Mouse (Mus musculus) hindbrain, embryonic 10.5 days (tissue): Measurements from ENCODE around the gene Gatb. TPM values are rescaled to one million over a fixed set of nuclear protein-coding genes. Genes with fewer than 3 reads are reported as not detected.

Experiments
- DNase-seq: peaks from one replicate; pipeline ENCODE4 v3.0.0-alpha.2; 2017; ENCODE audit warnings: low spot score
- H3K27ac ChIP-seq: fragments of 300-500 bp; sonication (generic); 2 replicates; pipeline ENCODE4 v1.5.1; 2016; ENCODE audit warnings: mild to moderate bottlenecking, moderate library complexity
- H3K27me3 ChIP-seq: fragments of 300-500 bp; sonication (generic); 2 replicates; pipeline ENCODE4 v1.6.1; 2016; ENCODE audit warnings: mild to moderate bottlenecking; ENCODE audit not compliant: poor library complexity, insufficient read depth, severe bottlenecking
- H3K36me3 ChIP-seq: fragments of 300-500 bp; sonication (generic); 2 replicates; pipeline ENCODE4 v1.6.1; 2016; ENCODE audit warnings: mild to moderate bottlenecking, moderate library complexity
- H3K4me1 ChIP-seq: fragments of 300-500 bp; sonication (generic); replicated peaks from 2 replicates; pipeline ENCODE4 v1.6.1; 2016; ENCODE audit warnings: mild to moderate bottlenecking
- H3K4me3 ChIP-seq: fragments of 300-500 bp; sonication (generic); 2 replicates; pipeline ENCODE4 v1.5.1; 2016; ENCODE audit warnings: mild to moderate bottlenecking, moderate library complexity
- H3K9me3 ChIP-seq: fragments of 300-500 bp; sonication (generic); 2 replicates; pipeline ENCODE4 v1.6.1; 2016; ENCODE audit warnings: mild to moderate bottlenecking, moderate library complexity
- WGBS: fragments of 180-500 bp; shearing (Covaris S2); methylation state at CpG from one replicate; pipeline ENCODE4 v1.1.7; 2016; 5-methylcytosine and 5-hydroxymethylcytosine counted together
- polyA plus RNA-seq: library from polyadenylated mRNA; unstranded; fragments of >200 nt; fragmentation: Nextera tagmentation; extraction: Ambion mirVana; gene quantifications from 2 replicates; pipeline ENCODE4 v1.2.1, GENCODE M21; 2016

Gatb gene
- polyA plus RNA-seq, 1 experiment from 2014 or later = 23.2 TPM

- H3K4me3 ChIP-seq = no peak overlapping the region
- WGBS = 90% methylated on average over 3 of the region's 3 CpGs
- DNase-seq = no peak
- peaks cover 4% of the 10 kb centered on the region for H3K4me1 ChIP-seq
- peaks cover 9% of the 10 kb centered on the region for H3K36me3 ChIP-seq
- no peak overlapping the region for H3K27ac ChIP-seq
- H3K27me3 ChIP-seq = no peaks in the 10 kb centered on the region
- no peaks in the 10 kb centered on the region for H3K9me3 ChIP-seq
These were observed 33.0 kb downstream of the Gatb start for GRCm38 (mm10) chr3:85606912-85607311.

- Histone ChIP-seq H3K27ac (no peak overlapping the region), H3K4me3 (no peak overlapping the region), H3K27me3 (no peaks in the 10 kb centered on the region), H3K4me1 (no peaks in the 10 kb centered on the region), H3K36me3 (peaks cover 10% of the 10 kb centered on the region), H3K9me3 (no peaks in the 10 kb centered on the region)
- DNase-seq = no peak
- 93% methylated on average over 2 of the region's 2 CpGs for WGBS
These were observed 33.8 kb downstream of the Gatb start for GRCm38 (mm10) chr3:85607753-85608152.

- no peak for DNase-seq
- H3K9me3 ChIP-seq = no peaks in the 10 kb centered on the region
- no peak overlapping the region for H3K27ac ChIP-seq
- 86% methylated on average over 1 of the region's 1 CpGs for WGBS
- H3K36me3 ChIP-seq = peaks cover 53% of the 10 kb centered on the region
- H3K4me3 ChIP-seq = no peak overlapping the region
- H3K4me1 ChIP-seq = no peaks in the 10 kb centered on the region
- H3K27me3 ChIP-seq = no peaks in the 10 kb centered on the region
These were observed 42.5 kb downstream of the Gatb start for GRCm38 (mm10) chr3:85616389-85616788.

- no peak overlapping the region for H3K4me3 ChIP-seq
- peaks cover 47% of the 10 kb centered on the region for H3K36me3 ChIP-seq
- WGBS = 82% methylated on average over 6 of the region's 6 CpGs
- H3K9me3 ChIP-seq = no peaks in the 10 kb centered on the region
- DNase-seq = no peak
- no peaks in the 10 kb centered on the region for H3K4me1 ChIP-seq
- H3K27ac ChIP-seq = no peak overlapping the region
- H3K27me3 ChIP-seq = no peaks in the 10 kb centered on the region
These were observed 45.0 kb downstream of the Gatb start for GRCm38 (mm10) chr3:85618885-85619284.

GRCm38 (mm10) chr3:85619345-85619744 lies 45.4 kb downstream of the Gatb start:
- H3K36me3 ChIP-seq = peaks cover 47% of the 10 kb centered on the region
- no peak overlapping the region for H3K27ac ChIP-seq
- no peaks in the 10 kb centered on the region for H3K9me3 ChIP-seq
- no peaks in the 10 kb centered on the region for H3K4me1 ChIP-seq
- 83% methylated on average over 5 of the region's 5 CpGs for WGBS
- DNase-seq = no peak
- H3K4me3 ChIP-seq = no peak overlapping the region
- no peaks in the 10 kb centered on the region for H3K27me3 ChIP-seq

- peaks cover 47% of the 10 kb centered on the region for H3K36me3 ChIP-seq
- no peak for DNase-seq
- H3K27ac ChIP-seq = no peak overlapping the region
- H3K4me3 ChIP-seq = no peak overlapping the region
- no peaks in the 10 kb centered on the region for H3K27me3 ChIP-seq
- no peaks in the 10 kb centered on the region for H3K4me1 ChIP-seq
- no peaks in the 10 kb centered on the region for H3K9me3 ChIP-seq
- WGBS = 95% methylated on average over 1 of the region's 1 CpGs
These were observed 45.8 kb downstream of the Gatb start for GRCm38 (mm10) chr3:85619751-85620150.

- Histone ChIP-seq H3K4me3 (no peak overlapping the region), H3K27ac (no peak overlapping the region), H3K36me3 (peaks cover 5% of the 10 kb centered on the region; the same call in 1 of the 2 replicates), H3K9me3 (no peaks in the 10 kb centered on the region), H3K27me3 (no peaks in the 10 kb centered on the region), H3K4me1 (0 out of 2 replicates have a peak, but pooled peaks cover 8% of the 10 kb centered on the region)
- WGBS = 99% methylated on average over 4 of the region's 4 CpGs
- no peak for DNase-seq
These were observed 56.1 kb downstream of the Gatb start for GRCm38 (mm10) chr3:85629895-85630510.

GRCm38 (mm10) chr3:85633733-85634132 lies 59.8 kb downstream of the Gatb start:
- no peaks in the 10 kb centered on the region for H3K27me3 ChIP-seq
- H3K4me3 ChIP-seq = no peak overlapping the region
- 86% methylated on average over 2 of the region's 2 CpGs for WGBS
- 0 out of 2 replicates have a peak, but pooled peaks cover 8% of the 10 kb centered on the region for H3K4me1 ChIP-seq
- no peaks in the 10 kb centered on the region for H3K9me3 ChIP-seq
- no peak overlapping the region for H3K27ac ChIP-seq
- no peak for DNase-seq
- peaks cover 5% of the 10 kb centered on the region; the same call in 1 of the 2 replicates for H3K36me3 ChIP-seq

GRCm38 (mm10) chr3:85634389-85635125 lies 60.6 kb downstream of the Gatb start:
- Histone ChIP-seq H3K27me3 (no peaks in the 10 kb centered on the region), H3K4me1 (0 out of 2 replicates have a peak, but pooled peaks cover 8% of the 10 kb centered on the region), H3K4me3 (no peak overlapping the region), H3K27ac (no peak overlapping the region), H3K9me3 (no peaks in the 10 kb centered on the region), H3K36me3 (peaks cover 5% of the 10 kb centered on the region; the same call in 1 of the 2 replicates)
- WGBS = 89% methylated on average over 8 of the region's 8 CpGs
- no peak for DNase-seq

GRCm38 (mm10) chr3:85635126-85635419 lies 61.2 kb downstream of the Gatb start:
- peaks cover 3% of the 10 kb centered on the region; the same call in 1 of the 2 replicates for H3K36me3 ChIP-seq
- no peak for DNase-seq
- WGBS = 79% methylated on average over 2 of the region's 2 CpGs
- no peak overlapping the region for H3K27ac ChIP-seq
- H3K4me1 ChIP-seq = 0 out of 2 replicates have a peak, but pooled peaks cover 8% of the 10 kb centered on the region
- no peak overlapping the region for H3K4me3 ChIP-seq
- no peaks in the 10 kb centered on the region for H3K27me3 ChIP-seq
- no peaks in the 10 kb centered on the region for H3K9me3 ChIP-seq

GRCm38 (mm10) chr3:85635591-85635990 lies 61.7 kb downstream of the Gatb start:
- Histone ChIP-seq H3K27me3 (no peaks in the 10 kb centered on the region), H3K9me3 (no peaks in the 10 kb centered on the region), H3K4me1 (0 out of 2 replicates have a peak, but pooled peaks cover 8% of the 10 kb centered on the region), H3K36me3 (peaks cover 3% of the 10 kb centered on the region; the same call in 1 of the 2 replicates), H3K27ac (no peak overlapping the region), H3K4me3 (no peak overlapping the region)
- DNase-seq = no peak
- WGBS = 97% methylated on average over 2 of the region's 2 CpGs

GRCm38 (mm10) chr3:85636716-85637447 lies 63.0 kb downstream of the Gatb start:
- no peak for DNase-seq
- Histone ChIP-seq H3K4me1 (0 out of 2 replicates have a peak, but pooled peaks cover 8% of the 10 kb centered on the region), H3K27ac (no peak overlapping the region), H3K9me3 (no peaks in the 10 kb centered on the region), H3K36me3 (peaks cover 3% of the 10 kb centered on the region; the same call in 1 of the 2 replicates), H3K4me3 (no peak overlapping the region), H3K27me3 (no peaks in the 10 kb centered on the region)
- 92% methylated on average over 5 of the region's 5 CpGs for WGBS

GRCm38 (mm10) chr3:85641751-85642150 lies 67.8 kb downstream of the Gatb start:
- Histone ChIP-seq H3K27me3 (no peaks in the 10 kb centered on the region), H3K4me3 (no peak overlapping the region), H3K27ac (no peak overlapping the region), H3K4me1 (no peaks in the 10 kb centered on the region), H3K36me3 (peaks cover 3% of the 10 kb centered on the region; the same call in 1 of the 2 replicates), H3K9me3 (no peaks in the 10 kb centered on the region)
- WGBS = 91% methylated on average over 3 of the region's 3 CpGs
- DNase-seq = no peak
